Mouse (Mus musculus): ENCODE measurements at regions not wholly inside any gene's neighbourhood (a gene's known extent, or its start where the extent isn't known, plus 50 kb on each side); places are given as distances from the start of the nearest gene placed in this dataset.

- TF ChIP-seq POLR2A (IDR thresholded peaks at IDR 0.05; ENCODE audit: borderline replicate concordance, low read depth, low read length) (no peak), CTCF (IDR thresholded peaks at IDR 0.05; ENCODE audit: low read depth, low read length) (no peak)
- Histone ChIP-seq H3K4me3 (ENCODE audit: insufficient read depth, low read length) (no peak overlapping the region), H3K27ac (ENCODE audit: insufficient read depth, low read depth, low read length) (no peak overlapping the region), H3K4me1 (ENCODE audit: control insufficient read depth, insufficient read depth, low read length) (no peaks in the 10 kb centered on the region)
Observed at GRCm38 (mm10) chr3:128347782-128348574, 451.9 kb upstream of the Fam241a start.

- TF ChIP-seq CTCF (IDR thresholded peaks at IDR 0.05; ENCODE audit: low read depth, low read length): no peak
- no peak for TF ChIP-seq POLR2A (IDR thresholded peaks at IDR 0.05; ENCODE audit: borderline replicate concordance, low read depth, low read length)
- Histone ChIP-seq H3K4me1 (ENCODE audit: control insufficient read depth, insufficient read depth, low read length) (no peaks in the 10 kb centered on the region), H3K4me3 (ENCODE audit: insufficient read depth, low read length) (no peak overlapping the region), H3K27ac (ENCODE audit: insufficient read depth, low read depth, low read length) (no peak overlapping the region)
Observed at GRCm38 (mm10) chr3:128337508-128337907, 441.4 kb upstream of the Fam241a start.

- TF ChIP-seq POLR2A (IDR thresholded peaks at IDR 0.05; ENCODE audit: borderline replicate concordance, low read depth, low read length) (no peak), CTCF (IDR thresholded peaks at IDR 0.05; ENCODE audit: low read depth, low read length) (no peak)
- no peak overlapping the region for H3K4me3 ChIP-seq (ENCODE audit: insufficient read depth, low read length)
- no peaks in the 10 kb centered on the region for H3K4me1 ChIP-seq (ENCODE audit: control insufficient read depth, insufficient read depth, low read length)
- H3K27ac ChIP-seq (ENCODE audit: insufficient read depth, low read depth, low read length): no peak overlapping the region
Observed at GRCm38 (mm10) chr3:128337031-128337430, 440.9 kb upstream of the Fam241a start.

GRCm38 (mm10) chr3:128327677-128328076 is 431.6 kb upstream of the Fam241a start:
- H3K27ac ChIP-seq (ENCODE audit: insufficient read depth, low read depth, low read length): no peak overlapping the region
- H3K4me1 ChIP-seq (ENCODE audit: control insufficient read depth, insufficient read depth, low read length): no peaks in the 10 kb centered on the region
- no peak for TF ChIP-seq POLR2A (IDR thresholded peaks at IDR 0.05; ENCODE audit: borderline replicate concordance, low read depth, low read length)
- TF ChIP-seq CTCF (IDR thresholded peaks at IDR 0.05; ENCODE audit: low read depth, low read length): no peak
- H3K4me3 ChIP-seq (ENCODE audit: insufficient read depth, low read length): no peak overlapping the region

GRCm38 (mm10) chr3:128301312-128301711 is 405.2 kb upstream of the Fam241a start:
- H3K4me3 ChIP-seq (ENCODE audit: insufficient read depth, low read length): no peak overlapping the region
- TF ChIP-seq POLR2A (IDR thresholded peaks at IDR 0.05; ENCODE audit: borderline replicate concordance, low read depth, low read length): no peak
- no peak for TF ChIP-seq CTCF (IDR thresholded peaks at IDR 0.05; ENCODE audit: low read depth, low read length)
- H3K4me1 ChIP-seq (ENCODE audit: control insufficient read depth, insufficient read depth, low read length): no peaks in the 10 kb centered on the region
- H3K27ac ChIP-seq (ENCODE audit: insufficient read depth, low read depth, low read length): no peak overlapping the region

GRCm38 (mm10) chr3:128298110-128298509 is 402.0 kb upstream of the Fam241a start:
- no peak overlapping the region for H3K27ac ChIP-seq (ENCODE audit: insufficient read depth, low read depth, low read length)
- H3K4me3 ChIP-seq (ENCODE audit: insufficient read depth, low read length): no peak overlapping the region
- H3K4me1 ChIP-seq (ENCODE audit: control insufficient read depth, insufficient read depth, low read length): no peaks in the 10 kb centered on the region
- no peak for TF ChIP-seq CTCF (IDR thresholded peaks at IDR 0.05; ENCODE audit: low read depth, low read length)
- TF ChIP-seq POLR2A (IDR thresholded peaks at IDR 0.05; ENCODE audit: borderline replicate concordance, low read depth, low read length): no peak

- Histone ChIP-seq H3K4me3 (ENCODE audit: insufficient read depth, low read length) (no peak overlapping the region), H3K4me1 (ENCODE audit: control insufficient read depth, insufficient read depth, low read length) (no peaks in the 10 kb centered on the region), H3K27ac (ENCODE audit: insufficient read depth, low read depth, low read length) (no peak overlapping the region)
- TF ChIP-seq POLR2A (IDR thresholded peaks at IDR 0.05; ENCODE audit: borderline replicate concordance, low read depth, low read length): no peak
- no peak for TF ChIP-seq CTCF (IDR thresholded peaks at IDR 0.05; ENCODE audit: low read depth, low read length)
Observed at GRCm38 (mm10) chr3:128287846-128288245, 391.7 kb upstream of the Fam241a start.

GRCm38 (mm10) chr3:128285214-128285613 is 389.1 kb upstream of the Fam241a start:
- Histone ChIP-seq H3K27ac (ENCODE audit: insufficient read depth, low read depth, low read length) (no peak overlapping the region), H3K4me1 (ENCODE audit: control insufficient read depth, insufficient read depth, low read length) (no peaks in the 10 kb centered on the region), H3K4me3 (ENCODE audit: insufficient read depth, low read length) (no peak overlapping the region)
- TF ChIP-seq CTCF (IDR thresholded peaks at IDR 0.05; ENCODE audit: low read depth, low read length) (no peak), POLR2A (IDR thresholded peaks at IDR 0.05; ENCODE audit: borderline replicate concordance, low read depth, low read length) (no peak)

GRCm38 (mm10) chr3:128280626-128281025 is 384.5 kb upstream of the Fam241a start:
- H3K27ac ChIP-seq (ENCODE audit: insufficient read depth, low read depth, low read length): no peak overlapping the region
- no peak overlapping the region for H3K4me3 ChIP-seq (ENCODE audit: insufficient read depth, low read length)
- H3K4me1 ChIP-seq (ENCODE audit: control insufficient read depth, insufficient read depth, low read length): no peaks in the 10 kb centered on the region
- TF ChIP-seq CTCF (IDR thresholded peaks at IDR 0.05; ENCODE audit: low read depth, low read length): no peak
- no peak for TF ChIP-seq POLR2A (IDR thresholded peaks at IDR 0.05; ENCODE audit: borderline replicate concordance, low read depth, low read length)

GRCm38 (mm10) chr3:128270576-128270975 is 374.5 kb upstream of the Fam241a start:
- H3K4me3 ChIP-seq (ENCODE audit: insufficient read depth, low read length): no peak overlapping the region
- TF ChIP-seq POLR2A (IDR thresholded peaks at IDR 0.05; ENCODE audit: borderline replicate concordance, low read depth, low read length) (no peak), CTCF (IDR thresholded peaks at IDR 0.05; ENCODE audit: low read depth, low read length) (no peak)
- no peak overlapping the region for H3K27ac ChIP-seq (ENCODE audit: insufficient read depth, low read depth, low read length)
- H3K4me1 ChIP-seq (ENCODE audit: control insufficient read depth, insufficient read depth, low read length): no peaks in the 10 kb centered on the region
